Mouse (Mus musculus): ENCODE results near the gene Polr2i. TPM values are rescaled to one million over a fixed set of nuclear protein-coding genes. Genes with fewer than 3 reads are reported as not detected.

Gene Polr2i
- total RNA-seq, 1 experiment = 209 TPM

GRCm38 (mm10) chr7:30278911-30279310 is 47.2 kb downstream of the Polr2i start:
- in situ Hi-C loops (cut with MboI; ENCODE audit: low sequenced_read_pairs in 2 of 2, unreplicated experiment in 2 of 2) = no loop called here
- Histone ChIP-seq H3K9me3 (ENCODE audit: control insufficient read depth, insufficient read depth, low read depth, low read length) (no peaks in the 10 kb centered on the region), H3K4me3 (ENCODE audit: insufficient read depth in 1 of 2, low read depth in 1 of 2, low read length in 2 of 2, poor library complexity in 1 of 2, severe bottlenecking in 1 of 2) (peak overlapping the region; percentile 82 to 86; a peak in 3 of 4 replicates), H3K27ac (ENCODE audit: insufficient read depth, low read depth, low read length, poor library complexity, severe bottlenecking) (peak overlapping the region; percentile 20; the same call in 1 of the 2 replicates), H3K9ac (ENCODE audit: insufficient read depth, low read depth, low read length, poor library complexity, severe bottlenecking) (no peak overlapping the region), H3K4me1 (ENCODE audit: control insufficient read depth in 2 of 2, insufficient read depth in 2 of 2, low read length in 2 of 2, poor library complexity in 1 of 2) (peaks cover 2 to 6% of the 10 kb centered on the region in 2 experiments; a peak in 2 of 4 replicates), H3K36me3 (ENCODE audit: control insufficient read depth, insufficient read depth, low read length, poor library complexity, severe bottlenecking) (peaks cover 5% of the 10 kb centered on the region)
- no peak for TF ChIP-seq HCFC1 (IDR thresholded peaks at IDR 0.05; ENCODE audit: borderline replicate concordance, insufficient read depth, low read length)
- no peak for TF ChIP-seq MAFK (IDR thresholded peaks at IDR 0.05; ENCODE audit: insufficient read depth, low read depth, low read length)
- TF ChIP-seq ZNF384 (IDR thresholded peaks at IDR 0.05; ENCODE audit: low read depth, low read length) = no peak
- TF ChIP-seq CHD2 (IDR thresholded peaks at IDR 0.05; ENCODE audit: low read depth, low read length) = no peak
- TF ChIP-seq ZC3H11A (IDR thresholded peaks at IDR 0.05; ENCODE audit: borderline replicate concordance, low read depth, low read length) = no peak
- DNase-seq (ENCODE audit: low read depth, low spot score) = no peak

GRCm38 (mm10) chr7:30279536-30279935 is 47.8 kb downstream of the Polr2i start:
- Histone ChIP-seq H3K4me3 (ENCODE audit: insufficient read depth in 1 of 2, low read depth in 1 of 2, low read length in 2 of 2, poor library complexity in 1 of 2, severe bottlenecking in 1 of 2) (peak overlapping the region; percentile 82 to 86), H3K4me1 (ENCODE audit: control insufficient read depth in 2 of 2, insufficient read depth in 2 of 2, low read length in 2 of 2, poor library complexity in 1 of 2) (peaks cover 2 to 6% of the 10 kb centered on the region in 2 experiments; a peak in 2 of 4 replicates), H3K9me3 (ENCODE audit: control insufficient read depth, insufficient read depth, low read depth, low read length) (no peaks in the 10 kb centered on the region), H3K36me3 (ENCODE audit: control insufficient read depth, insufficient read depth, low read length, poor library complexity, severe bottlenecking) (peaks cover 4% of the 10 kb centered on the region), H3K9ac (ENCODE audit: insufficient read depth, low read depth, low read length, poor library complexity, severe bottlenecking) (no peak overlapping the region), H3K27ac (ENCODE audit: insufficient read depth, low read depth, low read length, poor library complexity, severe bottlenecking) (no peak overlapping the region; the same call in 1 of the 2 replicates)
- in situ Hi-C loops (cut with MboI; ENCODE audit: low sequenced_read_pairs in 2 of 2, unreplicated experiment in 2 of 2) = no loop called here
- TF ChIP-seq CHD2 (IDR thresholded peaks at IDR 0.05; ENCODE audit: low read depth, low read length) (no peak), ZC3H11A (IDR thresholded peaks at IDR 0.05; ENCODE audit: borderline replicate concordance, low read depth, low read length) (no peak), HCFC1 (IDR thresholded peaks at IDR 0.05; ENCODE audit: borderline replicate concordance, insufficient read depth, low read length) (no peak), ZNF384 (IDR thresholded peaks at IDR 0.05; ENCODE audit: low read depth, low read length) (no peak), MAFK (IDR thresholded peaks at IDR 0.05; ENCODE audit: insufficient read depth, low read depth, low read length) (no peak)
- peak; percentile 86 for DNase-seq (ENCODE audit: low read depth, low spot score)

- Histone ChIP-seq H3K27ac (ENCODE audit: insufficient read depth, low read depth, low read length, poor library complexity, severe bottlenecking) (peak within 1 kb of the TSS; percentile 97), H3K4me1 (ENCODE audit: control insufficient read depth in 2 of 2, insufficient read depth in 2 of 2, low read length in 2 of 2, poor library complexity in 1 of 2) (peaks cover 2 to 6% of the 10 kb centered on the region in 2 experiments; a peak in 2 of 4 replicates), H3K36me3 (ENCODE audit: control insufficient read depth, insufficient read depth, low read length, poor library complexity, severe bottlenecking) (peaks cover 4% of the 10 kb centered on the region), H3K4me3 (ENCODE audit: insufficient read depth in 1 of 2, low read depth in 1 of 2, low read length in 2 of 2, poor library complexity in 1 of 2, severe bottlenecking in 1 of 2) (peak within 1 kb of the TSS; percentile 82 to 86), H3K9ac (ENCODE audit: insufficient read depth, low read depth, low read length, poor library complexity, severe bottlenecking) (peak within 1 kb of the TSS; percentile 87), H3K9me3 (ENCODE audit: control insufficient read depth, insufficient read depth, low read depth, low read length) (no peaks in the 10 kb centered on the region)
- in situ Hi-C loops (cut with MboI; ENCODE audit: low sequenced_read_pairs in 2 of 2, unreplicated experiment in 2 of 2) = no loop called here
- DNase-seq (ENCODE audit: low read depth, low spot score) = peak; percentile 96
- TF ChIP-seq CHD2 (IDR thresholded peaks at IDR 0.05; ENCODE audit: low read depth, low read length) = peak; percentile 85
- no peak for TF ChIP-seq ZC3H11A (IDR thresholded peaks at IDR 0.05; ENCODE audit: borderline replicate concordance, low read depth, low read length)
Observed at GRCm38 (mm10) chr7:30279951-30280669, 48.4 kb downstream of the Polr2i start, which contains the start of the genes Thap8 and Wdr62. Thap8 (plus strand) TSS chr7:30280094. Wdr62 (minus strand) TSS chr7:30280419.

GRCm38 (mm10) chr7:30280670-30281138 is 49.0 kb downstream of the Polr2i start:
- in situ Hi-C loops (cut with MboI; ENCODE audit: low sequenced_read_pairs in 2 of 2, unreplicated experiment in 2 of 2) = no loop called here
- Histone ChIP-seq H3K36me3 (ENCODE audit: control insufficient read depth, insufficient read depth, low read length, poor library complexity, severe bottlenecking) (peaks cover 4% of the 10 kb centered on the region), H3K9me3 (ENCODE audit: control insufficient read depth, insufficient read depth, low read depth, low read length) (no peaks in the 10 kb centered on the region), H3K4me1 (ENCODE audit: control insufficient read depth in 2 of 2, insufficient read depth in 2 of 2, low read length in 2 of 2, poor library complexity in 1 of 2) (peaks cover 2 to 6% of the 10 kb centered on the region in 2 experiments; a peak in 2 of 4 replicates), H3K27ac (ENCODE audit: insufficient read depth, low read depth, low read length, poor library complexity, severe bottlenecking) (peak overlapping the region; percentile 97), H3K4me3 (ENCODE audit: insufficient read depth in 1 of 2, low read depth in 1 of 2, low read length in 2 of 2, poor library complexity in 1 of 2, severe bottlenecking in 1 of 2) (peak overlapping the region; percentile 78 to 82), H3K9ac (ENCODE audit: insufficient read depth, low read depth, low read length, poor library complexity, severe bottlenecking) (peak overlapping the region; percentile 76)
- TF ChIP-seq CHD2 (IDR thresholded peaks at IDR 0.05; ENCODE audit: low read depth, low read length) = no peak
- TF ChIP-seq HCFC1 (IDR thresholded peaks at IDR 0.05; ENCODE audit: borderline replicate concordance, insufficient read depth, low read length) = peak; percentile 11; the same call in 1 of the 2 replicates
- TF ChIP-seq ZNF384 (IDR thresholded peaks at IDR 0.05; ENCODE audit: low read depth, low read length) = no peak
- peak; percentile 97 for TF ChIP-seq MAFK (IDR thresholded peaks at IDR 0.05; ENCODE audit: insufficient read depth, low read depth, low read length)
- DNase-seq (ENCODE audit: low read depth, low spot score) = peak; percentile 91

Measured in ES-E14 (cell line).